Mouse (Mus musculus) retina, adult 2 months (tissue): ENCODE measurements around the gene Ucp1.

Experiments
- DNase-seq: peaks from one replicate; pipeline ENCODE4 v3.0.0-alpha.2; 2012; ENCODE audit warnings: low read depth, low spot score

Gene Ucp1

DNA sequence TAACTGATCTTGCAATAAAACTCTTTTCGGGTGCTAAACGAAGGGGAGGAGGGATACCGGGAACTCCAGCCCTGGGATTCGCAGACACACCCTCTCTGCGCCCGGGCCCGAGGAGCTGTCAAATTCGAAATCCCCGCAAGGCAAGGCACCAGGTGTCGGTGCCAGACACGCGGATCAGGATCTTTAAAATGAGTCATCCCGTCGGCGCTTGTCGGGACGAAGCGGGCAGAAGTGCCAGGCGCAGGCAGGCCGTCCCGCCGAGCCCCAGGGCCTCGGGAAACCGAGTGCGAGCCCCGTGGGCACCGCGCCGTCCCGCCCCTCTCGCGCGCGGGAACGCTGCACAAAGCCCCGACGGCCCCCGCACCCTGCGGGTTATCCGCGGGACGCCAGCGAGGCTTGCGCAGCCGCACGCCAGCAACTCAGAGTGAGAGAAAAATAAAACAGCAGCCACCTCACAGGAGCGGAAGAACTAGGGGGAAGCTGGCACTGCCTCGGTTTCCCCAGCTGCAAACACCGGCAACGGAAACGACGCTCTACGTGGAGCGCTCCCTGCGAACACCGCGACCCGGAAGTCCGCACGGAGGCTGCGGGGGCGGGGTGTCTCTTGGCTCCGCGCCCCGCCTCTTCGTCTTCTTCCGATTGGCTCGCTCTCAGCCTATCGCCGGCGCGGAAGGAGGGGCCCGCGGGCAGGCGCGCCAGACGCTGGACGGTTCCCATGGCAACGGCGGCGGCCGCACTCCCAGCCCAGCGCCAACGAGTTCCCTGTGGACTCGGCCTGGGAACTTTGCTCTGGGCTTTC is 41.9 kb downstream of the Ucp1 start, which contains the start of gene Elmod2:
Gene Elmod2, minus strand, starts transcription at position 588 of the 799 bp plus-strand sequence.
- peak; percentile 88 for DNase-seq

DNA sequence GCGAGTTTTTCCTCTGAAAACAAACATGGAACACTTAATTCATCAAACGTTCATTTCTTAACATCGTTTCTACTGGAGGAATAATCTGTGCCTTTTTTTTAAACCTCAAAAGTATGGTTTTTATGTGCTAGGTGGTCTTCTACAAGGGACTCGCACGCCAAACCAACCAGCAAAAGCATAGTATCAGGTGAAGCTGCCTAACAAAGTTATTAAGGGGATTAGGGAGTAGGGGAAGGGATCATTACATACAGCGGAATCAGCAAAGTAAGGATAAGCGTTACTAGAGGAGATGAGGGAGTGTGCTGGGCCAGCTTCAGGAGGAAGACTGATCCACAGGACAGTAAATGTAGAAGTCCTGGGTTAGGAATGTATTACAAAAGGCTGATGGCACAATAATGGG is 42.7 kb downstream of the Ucp1 start:
- DNase-seq = peak; percentile 77

DNA sequence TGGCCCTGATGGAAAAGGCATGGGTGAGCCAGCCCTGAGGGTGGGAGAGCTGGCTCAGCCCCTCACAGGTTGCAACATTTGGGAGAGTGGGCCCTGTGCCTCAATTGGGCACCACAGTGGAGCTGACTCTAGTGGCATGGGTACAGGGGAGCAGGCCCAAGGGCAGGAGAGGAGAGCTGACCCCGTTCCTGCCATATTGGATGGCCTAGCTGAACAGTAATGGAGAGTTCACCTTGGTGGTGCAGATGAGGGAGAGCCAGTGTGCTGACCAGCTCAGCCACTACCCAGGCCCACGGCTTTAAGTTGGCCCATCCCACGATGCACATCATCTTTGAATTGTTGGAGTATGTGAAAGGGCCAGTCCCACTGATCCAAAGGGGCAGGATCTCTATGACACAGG is 51.9 kb downstream of the Ucp1 start:
- no peak for DNase-seq

DNA sequence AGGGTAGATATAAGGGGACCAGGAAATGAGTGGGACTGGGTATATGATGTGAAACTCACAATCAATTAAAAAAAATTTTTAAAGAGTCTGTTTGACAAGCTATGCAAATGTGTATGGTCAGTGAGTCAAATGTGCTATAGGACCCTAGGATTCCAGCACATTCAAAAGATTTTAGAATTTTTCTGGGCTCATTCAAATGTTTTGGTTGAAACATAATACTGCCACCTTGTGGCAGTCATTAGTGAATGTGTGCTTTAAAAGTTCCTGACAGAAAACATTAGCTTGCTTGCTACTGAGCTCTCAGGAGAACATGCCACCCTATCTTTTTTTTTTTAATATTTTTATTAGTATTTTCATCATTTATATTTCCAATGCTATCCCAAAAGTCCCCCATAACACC is 52.5 kb downstream of the Ucp1 start:
- DNase-seq = no peak
